In the genomic region with DNA sequence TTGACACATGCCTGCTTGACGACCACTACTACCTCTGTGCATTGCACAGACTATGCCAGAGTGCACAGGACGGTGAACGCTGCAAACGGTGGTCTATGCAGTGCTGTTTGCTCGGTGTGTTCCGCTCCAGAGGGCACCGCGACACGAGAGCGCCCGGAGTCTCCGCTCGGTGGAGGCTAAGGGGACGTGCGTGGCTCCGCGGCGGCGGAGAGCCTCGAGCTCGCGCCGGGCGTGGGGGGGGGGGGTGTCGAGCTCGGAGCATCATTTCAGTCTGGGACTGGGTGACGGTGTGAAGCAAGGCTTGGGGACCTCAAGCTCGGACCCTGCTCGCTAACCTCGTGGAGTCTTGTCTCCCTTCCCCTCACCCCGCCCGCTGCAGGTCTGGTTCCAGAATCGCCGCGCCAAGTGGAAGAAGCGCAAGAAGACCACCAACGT, we compare ENCODE assay signal across 8 mouse cellular contexts. TPM values are rescaled to one million over a fixed set of nuclear protein-coding genes. Genes with fewer than 3 reads are reported as not detected.
DNase-seq lines count a peak whose midpoint lies in the region; ATAC-seq and TF ChIP-seq lines count a peak whose summit lies in the region.

No protein-coding gene starts in this region.

- no peak for TF ChIP-seq CTCF in kidney, postnatal 0 days (IDR thresholded peaks at IDR 0.05; ENCODE audit: low read depth)

- peak overlapping the region; percentile 62 for H3K4me2 ChIP-seq in kidney, postnatal 0 days (ENCODE audit: low read length)
- peak overlapping the region; percentile 81 for H3K4me2 ChIP-seq in embryonic facial prominence, embryonic 14.5 days (ENCODE audit: low read depth, low read length)
- H3K4me2 ChIP-seq in intestine, embryonic 16.5 days (ENCODE audit: low read depth, low read length) = peak overlapping the region; percentile 78
- peak overlapping the region; percentile 61 for H3K4me2 ChIP-seq in neural tube, embryonic 13.5 days

- no peak overlapping the region for H3K27ac ChIP-seq in kidney, postnatal 0 days
- no peak overlapping the region for H3K27ac ChIP-seq in embryonic facial prominence, embryonic 14.5 days (replicated peaks; ENCODE audit: low read depth, low read length)
- H3K27ac ChIP-seq in intestine, embryonic 16.5 days (ENCODE audit: low read length) = no peak overlapping the region
- H3K27ac ChIP-seq in neural tube, embryonic 13.5 days (replicated peaks) = peak overlapping the region; percentile 25

- ATAC-seq in kidney, postnatal 0 days (replicated peaks; ENCODE audit: low FRiP score, low read depth) = no peak
- 0 out of 2 replicates have a peak, but pooled peaks have one; percentile 24 for ATAC-seq in embryonic facial prominence, embryonic 14.5 days (ENCODE audit: low read depth)
- ATAC-seq in intestine, embryonic 16.5 days = peak; percentile 31; the same call in 1 of the 2 replicates
- peak; percentile 72 for ATAC-seq in neural tube, embryonic 13.5 days (ENCODE audit: low read depth)
- ATAC-seq in megakaryocyte-erythroid progenitor cell, adult 5-6 weeks (replicated peaks; ENCODE audit: low FRiP score, low TSS enrichment, poor library complexity, severe bottlenecking) = no peak

- H3K4me3 ChIP-seq in kidney, postnatal 0 days (replicated peaks; ENCODE audit: low read depth, low read length) = peak overlapping the region; percentile 34
- peak overlapping the region; percentile 44 for H3K4me3 ChIP-seq in embryonic facial prominence, embryonic 14.5 days (ENCODE audit: low read depth, low read length)
- peak overlapping the region; percentile 48 for H3K4me3 ChIP-seq in intestine, embryonic 16.5 days (ENCODE audit: low read length)
- H3K4me3 ChIP-seq in neural tube, embryonic 13.5 days = peak overlapping the region; percentile 36

- no peaks in the 10 kb centered on the region for H3K9me3 ChIP-seq in kidney, postnatal 0 days (replicated peaks; ENCODE audit: low read length)
- no peaks in the 10 kb centered on the region for H3K9me3 ChIP-seq in embryonic facial prominence, embryonic 14.5 days (ENCODE audit: control insufficient read depth, low read length)
- H3K9me3 ChIP-seq in intestine, embryonic 16.5 days (ENCODE audit: control insufficient read depth, low read length) = no peaks in the 10 kb centered on the region
- H3K9me3 ChIP-seq in neural tube, embryonic 13.5 days = no peaks in the 10 kb centered on the region

- DNase-seq in kidney, postnatal 0 days (ENCODE audit: low spot score) = no peak
- DNase-seq in kidney, postnatal 4 days = no peak
- DNase-seq in embryonic facial prominence, embryonic 14.5 days (ENCODE audit: low spot score) = no peak
- DNase-seq in left cerebral cortex, adult 8-10 months (ENCODE audit: low spot score in 2 of 2) = no peak
- no peak for DNase-seq in frontal cortex, postnatal 36 days (ENCODE audit: low spot score in 2 of 2)

- no peaks in the 10 kb centered on the region for H3K36me3 ChIP-seq in kidney, postnatal 0 days (ENCODE audit: insufficient read depth, low read length)
- H3K36me3 ChIP-seq in embryonic facial prominence, embryonic 14.5 days (ENCODE audit: control insufficient read depth, insufficient read depth, low read length) = no peaks in the 10 kb centered on the region
- no peaks in the 10 kb centered on the region for H3K36me3 ChIP-seq in intestine, embryonic 16.5 days (ENCODE audit: control insufficient read depth, insufficient read depth, low read length)
- H3K36me3 ChIP-seq in neural tube, embryonic 13.5 days = no peaks in the 10 kb centered on the region

- 0 out of 2 replicates have a peak, but pooled peaks cover 16% of the 10 kb centered on the region for H3K4me1 ChIP-seq in kidney, postnatal 0 days (replicated peaks; ENCODE audit: insufficient read depth, low read length)
- H3K4me1 ChIP-seq in embryonic facial prominence, embryonic 14.5 days (ENCODE audit: control insufficient read depth, insufficient read depth, low read length) = peaks cover 18% of the 10 kb centered on the region; the same call in 1 of the 2 replicates
- H3K4me1 ChIP-seq in intestine, embryonic 16.5 days (ENCODE audit: control insufficient read depth, insufficient read depth, low read length) = peaks cover 20% of the 10 kb centered on the region
- H3K4me1 ChIP-seq in neural tube, embryonic 13.5 days (replicated peaks) = peaks cover 23% of the 10 kb centered on the region

- under 1% methylated on average over 37 of the region's 37 CpGs for WGBS in kidney, postnatal 0 days
- 0% methylated on average over 24 of the region's 37 CpGs for WGBS in embryonic facial prominence, embryonic 14.5 days
- WGBS in intestine, embryonic 16.5 days = under 1% methylated on average over 36 of the region's 37 CpGs
- under 1% methylated on average over 35 of the region's 37 CpGs for WGBS in neural tube, embryonic 13.5 days

- H3K27me3 ChIP-seq in kidney, postnatal 0 days (ENCODE audit: insufficient read depth, low read length) = peaks cover 72% of the 10 kb centered on the region
- peaks cover 89% of the 10 kb centered on the region for H3K27me3 ChIP-seq in embryonic facial prominence, embryonic 14.5 days (replicated peaks; ENCODE audit: control insufficient read depth, insufficient read depth, low read length)
- peaks cover 60% of the 10 kb centered on the region for H3K27me3 ChIP-seq in intestine, embryonic 16.5 days (replicated peaks; ENCODE audit: control insufficient read depth, insufficient read depth, low read length)
- peaks cover 90% of the 10 kb centered on the region for H3K27me3 ChIP-seq in neural tube, embryonic 13.5 days

- H3K9ac ChIP-seq in kidney, postnatal 0 days (ENCODE audit: low read depth, low read length) = no peak overlapping the region
- peak overlapping the region; percentile 30; the same call in 1 of the 2 replicates for H3K9ac ChIP-seq in embryonic facial prominence, embryonic 14.5 days (ENCODE audit: low read depth, low read length)
- H3K9ac ChIP-seq in intestine, embryonic 16.5 days (ENCODE audit: low read depth, low read length) = no peak overlapping the region
- peak overlapping the region; percentile 59 for H3K9ac ChIP-seq in neural tube, embryonic 13.5 days

RNA-seq across cellular contexts. Expression of gene Otp, which starts 7.3 kb away (rescaled TPM):
- polyA plus RNA-seq in kidney, postnatal 0 days (2015; fragmentation: Nextera tagmentation; extraction: Ambion mirVana) = not detected in 2 replicates
- polyA plus RNA-seq in embryonic facial prominence, embryonic 14.5 days (2014; fragmentation: Nextera tagmentation; extraction: Ambion mirVana) = not detected in 2 replicates
- polyA plus RNA-seq in intestine, embryonic 16.5 days (2015; fragmentation: Nextera tagmentation; extraction: Ambion mirVana) = not detected in 2 replicates
- polyA plus RNA-seq in neural tube, embryonic 13.5 days (2015; fragmentation: Nextera tagmentation; extraction: Ambion mirVana) = 9.5 and 10.7 TPM in 2 replicates
- under 1 TPM; 0.17 to 0.84 (median 0.39) TPM for total RNA-seq in left cerebral cortex, adult 8-10 months (2022)
- total RNA-seq in megakaryocyte-erythroid progenitor cell, adult 5-6 weeks (2014; fragmentation: Nextera tagmentation) = not detected in 2 replicates
- total RNA-seq in megakaryocyte-erythroid progenitor cell, adult 5-6 weeks (2017) = not detected in 2 replicates

Comparison
In these comparisons a context has a peak if more than half of its experiments do, and no peak if none do; other contexts are left out.
1. ATAC-seq: peak in embryonic facial prominence, embryonic 14.5 days (single experiment), intestine, embryonic 16.5 days (single experiment) and neural tube, embryonic 13.5 days (single experiment); none in kidney, postnatal 0 days (single experiment) and megakaryocyte-erythroid progenitor cell, adult 5-6 weeks (single experiment).
2. H3K9ac ChIP-seq: peak in embryonic facial prominence, embryonic 14.5 days (single experiment) and neural tube, embryonic 13.5 days (single experiment); none in kidney, postnatal 0 days (single experiment) and intestine, embryonic 16.5 days (single experiment).
3. RNA of gene Otp, which starts 7.3 kb away (polyA plus RNA-seq): 9.5 to 10.7 TPM in neural tube, embryonic 13.5 days; not detected in kidney, postnatal 0 days, not detected in embryonic facial prominence, embryonic 14.5 days and not detected in intestine, embryonic 16.5 days; every median in the first group is over 10 times any median in the second.
4. Peak in every context shown above with its lines, with median percentiles within 50 percentile points of each other: H3K4me2 ChIP-seq and H3K4me3 ChIP-seq.